Mouse (Mus musculus) stomach, postnatal 0 days (tissue): Measurements from ENCODE around the gene Nt5c2. TPM values are rescaled to one million over a fixed set of nuclear protein-coding genes. Genes with fewer than 3 reads are reported as not detected.

ENCODE experiments used
- ATAC-seq: fragments of 200-750 bp; cut with Nextera tagmentation; 2 replicates; pipeline ENCODE4 v1.8.0; 2017; ENCODE audit not compliant: low FRiP score, low TSS enrichment
- DNase-seq: peaks from one replicate; pipeline ENCODE4 v3.0.0-alpha.2; 2016; ENCODE audit warnings: low spot score
- H3K27ac ChIP-seq: fragments of 300-500 bp; sonication (generic); replicated peaks from 2 replicates; pipeline ENCODE4 v1.5.1; 2014; ENCODE audit warnings: mild to moderate bottlenecking, control low read depth
- H3K27me3 ChIP-seq: fragments of 300-500 bp; sonication (generic); 2 replicates; pipeline ENCODE4 v1.6.1; 2014; ENCODE audit warnings: low read length; ENCODE audit not compliant: control insufficient read depth, insufficient read depth
- H3K36me3 ChIP-seq: fragments of 300-500 bp; sonication (generic); 2 replicates; pipeline ENCODE4 v1.6.1; 2014; ENCODE audit warnings: low read length, mixed read lengths; ENCODE audit not compliant: control insufficient read depth, insufficient read depth
- H3K4me1 ChIP-seq: fragments of 300-500 bp; sonication (generic); replicated peaks from 2 replicates; pipeline ENCODE4 v1.6.1; 2014; ENCODE audit warnings: antibody characterized with exemption; ENCODE audit not compliant: control insufficient read depth, insufficient read depth
- H3K4me2 ChIP-seq: fragments of 300-500 bp; sonication (generic); replicated peaks from 2 replicates; pipeline ENCODE4 v1.6.1; 2014; ENCODE audit warnings: low read depth, mild to moderate bottlenecking, control low read depth, moderate library complexity
- H3K4me3 ChIP-seq: fragments of 300-500 bp; sonication (generic); 2 replicates; pipeline ENCODE4 v1.5.1; 2014; ENCODE audit warnings: low read depth, low read length, control low read depth
- H3K9ac ChIP-seq: fragments of 300-500 bp; sonication (generic); 2 replicates; pipeline ENCODE4 v1.6.1; 2014; ENCODE audit warnings: mild to moderate bottlenecking, low read length, control low read depth, mixed read lengths
- H3K9me3 ChIP-seq: fragments of 300-500 bp; sonication (generic); 2 replicates; pipeline ENCODE4 v1.6.1; 2016; ENCODE audit warnings: low read length; ENCODE audit not compliant: control insufficient read depth
- CTCF ChIP-seq: IDR thresholded peaks from 2 replicates; pipeline ENCODE4 v1.5.1; 2016; ENCODE audit warnings: antibody characterized with exemption, low read depth, mild to moderate bottlenecking, moderate library complexity
- EP300 ChIP-seq: optimal IDR thresholded peaks from 2 replicates; pipeline ENCODE3; 2016; ENCODE audit warnings: antibody characterized with exemption
- WGBS: fragments of 180-500 bp; shearing (Covaris S2); extraction: QIAGEN DNeasy Blood & Tissue Kit; methylation state at CpG from one replicate; pipeline ENCODE4 v1.1.7; 2014; 5-methylcytosine and 5-hydroxymethylcytosine counted together
- polyA plus RNA-seq: library from polyadenylated mRNA; unstranded; fragments of >200 nt; fragmentation: Nextera tagmentation; extraction: Ambion mirVana; gene quantifications from 2 replicates; pipeline ENCODE4 v1.2.1, GENCODE M21; 2015

Nt5c2 gene
- polyA plus RNA-seq, 1 experiment from 2014 or later: 70.9 TPM

DNA sequence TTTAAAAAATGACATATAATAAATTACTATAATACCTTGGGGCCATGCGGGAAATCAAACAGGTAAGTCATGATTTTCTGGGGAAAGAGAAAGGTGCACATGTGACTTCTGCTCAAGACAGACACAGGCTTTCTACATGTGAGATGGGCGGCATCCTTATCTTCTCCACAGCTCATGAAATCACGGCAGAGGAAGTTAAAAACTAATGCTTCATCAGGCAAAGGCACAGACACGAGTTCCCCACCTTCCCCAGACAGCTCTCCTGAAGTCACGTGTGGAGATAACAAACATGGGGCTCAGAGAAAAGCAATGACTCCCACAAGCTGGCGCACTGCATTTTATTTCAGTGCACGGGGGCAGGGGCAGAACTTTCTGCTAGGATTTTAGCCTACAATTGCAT lies 121.5 kb downstream of the Nt5c2 start:
- no peak overlapping the region for H3K4me3 ChIP-seq
- H3K4me1 ChIP-seq: no peaks in the 10 kb centered on the region
- ATAC-seq (no peak), DNase-seq (no peak)
- WGBS: 68% methylated on average over 7 of the region's 7 CpGs
- peaks cover 24% of the 10 kb centered on the region for H3K36me3 ChIP-seq
- no peak overlapping the region for H3K4me2 ChIP-seq
- H3K27me3 ChIP-seq: no peaks in the 10 kb centered on the region
- no peak overlapping the region for H3K9ac ChIP-seq
- H3K27ac ChIP-seq: no peak overlapping the region
- no peak for TF ChIP-seq EP300
- TF ChIP-seq CTCF: no peak
- H3K9me3 ChIP-seq: no peaks in the 10 kb centered on the region

DNA sequence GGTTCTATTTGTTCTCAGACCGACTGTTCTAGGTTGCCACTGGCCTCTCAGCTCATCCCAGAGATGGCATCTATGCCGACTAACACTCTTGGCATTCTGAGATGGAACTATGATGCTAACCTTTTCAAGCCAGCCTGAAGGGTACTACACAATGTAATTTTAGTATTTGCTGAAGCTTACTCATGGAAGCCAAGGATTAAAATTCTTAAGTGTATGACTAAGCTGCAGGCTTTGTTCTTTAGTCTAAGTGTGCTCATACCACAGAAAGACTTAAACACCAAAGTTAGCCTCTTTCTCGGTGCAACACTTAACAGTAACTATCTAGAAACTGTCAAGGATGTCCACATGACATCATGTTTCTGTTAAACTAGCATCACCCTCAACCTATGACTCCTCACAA lies 122.1 kb downstream of the Nt5c2 start:
- TF ChIP-seq CTCF (no peak), EP300 (no peak)
- no peak overlapping the region for H3K4me3 ChIP-seq
- no peaks in the 10 kb centered on the region for H3K9me3 ChIP-seq
- no peak for DNase-seq
- H3K27ac ChIP-seq: no peak overlapping the region
- no peak overlapping the region for H3K9ac ChIP-seq
- peak; percentile 38; the same call in 1 of the 2 replicates for ATAC-seq
- H3K27me3 ChIP-seq: no peaks in the 10 kb centered on the region
- WGBS: 40% methylated on average over 3 of the region's 3 CpGs
- no peak overlapping the region for H3K4me2 ChIP-seq
- H3K4me1 ChIP-seq: no peaks in the 10 kb centered on the region
- H3K36me3 ChIP-seq: peaks cover 29% of the 10 kb centered on the region

DNA sequence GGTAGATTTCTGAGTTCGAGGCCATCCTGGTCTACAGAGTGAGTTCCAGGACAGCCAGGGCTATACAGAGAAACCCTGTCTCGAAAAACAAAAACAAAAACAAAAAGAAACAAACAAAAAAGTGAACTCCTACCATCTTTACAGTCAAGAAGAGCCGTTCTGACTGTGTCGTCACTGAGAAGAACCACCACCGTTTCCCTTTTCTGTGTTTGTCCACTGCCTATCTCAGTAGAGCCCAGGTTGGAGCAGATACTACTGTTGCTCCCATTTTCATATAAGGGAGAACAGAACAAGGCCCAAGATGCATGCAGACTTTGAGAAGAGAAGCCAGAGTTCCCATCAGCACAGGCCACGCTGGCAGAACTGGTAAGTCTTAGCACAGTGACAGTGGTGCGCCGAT lies 124.3 kb downstream of the Nt5c2 start:
- TF ChIP-seq CTCF: no peak
- TF ChIP-seq EP300: no peak
- DNase-seq (no peak), ATAC-seq (no peak)
- H3K9ac ChIP-seq: no peak overlapping the region
- H3K36me3 ChIP-seq: peaks cover 26% of the 10 kb centered on the region
- WGBS: 97% methylated on average over 8 of the region's 8 CpGs
- H3K9me3 ChIP-seq: no peaks in the 10 kb centered on the region
- no peak overlapping the region for H3K4me2 ChIP-seq
- no peak overlapping the region for H3K27ac ChIP-seq
- H3K4me1 ChIP-seq: no peaks in the 10 kb centered on the region
- H3K27me3 ChIP-seq: no peaks in the 10 kb centered on the region
- no peak overlapping the region for H3K4me3 ChIP-seq

DNA sequence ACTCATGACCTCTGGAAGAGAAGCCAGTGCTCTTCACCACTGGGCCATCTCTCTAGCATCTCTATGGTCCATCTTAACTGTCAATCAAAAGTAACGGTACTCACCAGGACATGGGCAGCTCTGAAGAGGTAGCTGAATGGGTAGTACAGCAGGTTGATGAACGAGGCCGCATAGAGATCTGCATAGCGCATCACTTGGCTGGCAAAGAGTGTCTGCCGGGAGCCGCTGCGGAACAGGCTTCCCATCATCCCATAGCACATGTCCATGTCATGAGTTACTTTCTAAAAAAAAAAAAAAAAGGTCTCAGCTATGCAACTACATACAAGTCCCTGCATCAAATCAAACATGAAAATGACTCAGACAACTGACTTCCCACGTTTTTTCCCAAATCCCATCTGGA lies 125.3 kb downstream of the Nt5c2 start:
- H3K9ac ChIP-seq: no peak overlapping the region
- no peaks in the 10 kb centered on the region for H3K4me1 ChIP-seq
- H3K36me3 ChIP-seq: peaks cover 30% of the 10 kb centered on the region
- no peak for TF ChIP-seq EP300
- no peak for TF ChIP-seq CTCF
- H3K4me2 ChIP-seq: no peak overlapping the region
- no peaks in the 10 kb centered on the region for H3K9me3 ChIP-seq
- no peaks in the 10 kb centered on the region for H3K27me3 ChIP-seq
- no peak overlapping the region for H3K4me3 ChIP-seq
- ATAC-seq (no peak), DNase-seq (peak; percentile 7)
- 93% methylated on average over 8 of the region's 8 CpGs for WGBS
- no peak overlapping the region for H3K27ac ChIP-seq

DNA sequence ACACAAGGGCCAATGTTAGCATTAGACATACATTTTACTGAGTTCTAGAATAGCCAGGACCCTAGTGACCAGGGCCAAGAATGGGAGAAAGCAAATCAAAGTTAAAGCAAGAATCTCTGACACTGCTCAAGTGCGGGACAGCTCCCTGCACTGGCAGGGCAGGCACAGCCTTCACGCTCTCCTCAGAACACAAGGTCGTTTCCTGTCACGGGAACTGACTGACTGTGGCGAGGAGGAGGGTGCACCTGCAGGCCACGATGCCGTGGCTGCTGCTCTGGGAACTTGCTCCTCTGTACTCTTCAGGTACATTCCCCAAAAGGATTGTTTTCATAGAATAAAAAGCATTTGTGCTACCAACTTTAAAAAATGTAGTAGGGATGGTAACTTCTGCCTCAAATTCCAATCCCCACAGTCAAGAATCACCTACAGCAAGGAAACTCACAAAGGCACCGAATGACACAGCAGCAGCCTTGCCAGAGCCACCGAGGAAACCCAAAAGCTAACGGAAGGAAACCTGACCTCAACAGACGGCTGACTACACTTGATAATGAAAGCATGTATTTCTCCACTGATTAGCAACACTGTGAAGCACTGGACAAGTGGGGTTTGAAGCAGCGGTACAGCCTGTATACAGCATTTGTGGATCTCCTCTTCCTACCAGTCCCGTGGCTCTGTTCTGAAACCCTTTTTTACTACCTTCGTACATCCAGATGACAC lies 127.0 kb downstream of the Nt5c2 start:
- Histone ChIP-seq H3K27ac (no peak overlapping the region), H3K4me2 (no peak overlapping the region), H3K4me1 (no peaks in the 10 kb centered on the region), H3K9ac (no peak overlapping the region), H3K36me3 (peaks cover 30% of the 10 kb centered on the region), H3K27me3 (no peaks in the 10 kb centered on the region), H3K4me3 (no peak overlapping the region), H3K9me3 (no peaks in the 10 kb centered on the region)
- TF ChIP-seq CTCF (no peak), EP300 (no peak)
- WGBS: 74% methylated on average over 14 of the region's 14 CpGs
- DNase-seq (no peak), ATAC-seq (no peak)

DNA sequence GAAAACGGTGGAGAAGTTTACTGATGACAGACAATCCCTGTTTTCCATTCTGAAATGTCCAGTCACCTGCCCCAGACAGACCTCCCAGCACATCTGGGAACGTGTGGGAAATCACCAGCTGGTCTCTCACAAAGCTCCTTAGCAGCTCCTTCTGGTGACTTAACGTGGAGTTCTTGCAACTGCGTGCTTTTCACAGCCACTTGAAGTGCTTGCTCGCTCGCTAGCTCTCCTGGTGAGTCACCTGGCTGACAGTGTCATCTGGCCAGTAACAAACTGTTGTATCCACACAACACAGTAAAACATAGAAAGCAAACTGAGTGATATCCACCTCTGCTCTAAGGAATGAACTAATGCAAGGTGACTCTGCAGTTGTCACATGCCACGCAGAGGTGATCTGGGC lies 128.1 kb downstream of the Nt5c2 start:
- no peak for ATAC-seq
- H3K27ac ChIP-seq: peak overlapping the region; percentile 73
- DNase-seq: no peak
- no peaks in the 10 kb centered on the region for H3K9me3 ChIP-seq
- no peaks in the 10 kb centered on the region for H3K27me3 ChIP-seq
- H3K9ac ChIP-seq: no peak overlapping the region
- no peak overlapping the region for H3K4me3 ChIP-seq
- WGBS: 73% methylated on average over 7 of the region's 7 CpGs
- H3K4me1 ChIP-seq: no peaks in the 10 kb centered on the region
- H3K4me2 ChIP-seq: no peak overlapping the region
- peaks cover 30% of the 10 kb centered on the region for H3K36me3 ChIP-seq
- TF ChIP-seq CTCF: no peak
- no peak for TF ChIP-seq EP300
